Mouse (Mus musculus): ENCODE data around the gene Slc2a8. TPM values are rescaled to one million over a fixed set of nuclear protein-coding genes. Genes with fewer than 3 reads are reported as not detected.
A peak's percentile ranks its signal among the peaks of the same experiment; 100 is the strongest.

Slc2a8 gene
- polyA plus RNA-seq, 1 experiment = 20.7 TPM

DNA sequence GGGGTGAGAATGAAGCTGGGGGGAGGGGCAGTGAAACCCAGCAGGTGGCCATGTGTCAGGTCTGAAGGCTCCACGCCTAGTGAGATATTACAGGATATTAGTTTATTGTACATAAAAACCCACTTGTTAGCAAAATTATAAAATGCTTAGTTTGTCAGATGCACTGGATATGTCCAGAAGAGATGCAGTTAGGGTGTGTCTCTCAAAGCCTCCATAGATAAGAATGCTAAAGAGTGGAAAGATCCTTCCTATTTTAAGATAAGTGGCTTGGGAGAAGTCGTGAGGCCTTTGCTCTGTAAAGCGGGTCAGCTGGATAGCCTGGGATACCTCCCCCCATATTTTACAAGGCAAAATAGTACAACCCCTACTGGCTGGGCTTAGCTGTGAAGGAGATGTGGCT, 3.2 kb downstream of the Slc2a8 start:
- Histone ChIP-seq H3K4me1 (ENCODE audit: control insufficient read depth, insufficient read depth, low read length) (peaks cover 7% of the 10 kb centered on the region; the same call in 1 of the 2 replicates), H3K27ac (ENCODE audit: insufficient read depth, low read depth, low read length) (no peak overlapping the region)
- TF ChIP-seq POLR2A (IDR thresholded peaks at IDR 0.05; ENCODE audit: borderline replicate concordance, low read depth, low read length) (no peak), CTCF (IDR thresholded peaks at IDR 0.05; ENCODE audit: low read depth, low read length) (no peak)

GRCm38 (mm10) chr2:32977114-32977513, 4.8 kb downstream of the Slc2a8 start:
- Histone ChIP-seq H3K27ac (ENCODE audit: insufficient read depth, low read depth, low read length) (no peak overlapping the region), H3K4me3 (ENCODE audit: insufficient read depth, low read length) (no peak overlapping the region), H3K4me1 (ENCODE audit: control insufficient read depth, insufficient read depth, low read length) (peaks cover 3% of the 10 kb centered on the region; the same call in 1 of the 2 replicates)
- TF ChIP-seq POLR2A (IDR thresholded peaks at IDR 0.05; ENCODE audit: borderline replicate concordance, low read depth, low read length) = no peak
- TF ChIP-seq CTCF (IDR thresholded peaks at IDR 0.05; ENCODE audit: low read depth, low read length) = no peak

More for the DNA sequence above, 3.2 kb downstream of the Slc2a8 start:
- no peak overlapping the region for H3K4me3 ChIP-seq (ENCODE audit: insufficient read depth, low read length)

DNA sequence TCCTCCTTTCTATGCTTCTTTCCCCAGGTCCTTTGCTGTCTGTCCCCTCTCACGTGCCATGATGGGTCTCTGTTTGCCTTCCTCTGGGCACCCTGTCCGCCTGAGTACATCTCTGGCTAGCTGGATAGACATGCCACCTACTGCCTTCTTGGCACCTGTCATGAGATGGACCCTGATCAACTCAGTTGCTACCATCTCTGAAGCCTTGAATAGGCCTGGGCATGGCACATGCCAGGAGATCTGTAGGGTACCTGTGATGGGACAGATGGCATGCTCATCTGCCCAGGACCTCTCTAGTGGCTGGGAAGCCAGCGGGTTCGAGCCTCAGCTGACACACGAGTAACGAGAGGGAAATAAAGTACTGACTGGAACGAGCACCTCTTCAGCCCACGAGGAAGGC, 7.7 kb downstream of the Slc2a8 start:
- no peak overlapping the region for H3K4me3 ChIP-seq (ENCODE audit: insufficient read depth, low read length)
- H3K27ac ChIP-seq (ENCODE audit: insufficient read depth, low read depth, low read length) = no peak overlapping the region
- H3K4me1 ChIP-seq (ENCODE audit: control insufficient read depth, insufficient read depth, low read length) = peaks cover 13% of the 10 kb centered on the region
- TF ChIP-seq CTCF (IDR thresholded peaks at IDR 0.05; ENCODE audit: low read depth, low read length) (no peak), POLR2A (IDR thresholded peaks at IDR 0.05; ENCODE audit: borderline replicate concordance, low read depth, low read length) (no peak)

DNA sequence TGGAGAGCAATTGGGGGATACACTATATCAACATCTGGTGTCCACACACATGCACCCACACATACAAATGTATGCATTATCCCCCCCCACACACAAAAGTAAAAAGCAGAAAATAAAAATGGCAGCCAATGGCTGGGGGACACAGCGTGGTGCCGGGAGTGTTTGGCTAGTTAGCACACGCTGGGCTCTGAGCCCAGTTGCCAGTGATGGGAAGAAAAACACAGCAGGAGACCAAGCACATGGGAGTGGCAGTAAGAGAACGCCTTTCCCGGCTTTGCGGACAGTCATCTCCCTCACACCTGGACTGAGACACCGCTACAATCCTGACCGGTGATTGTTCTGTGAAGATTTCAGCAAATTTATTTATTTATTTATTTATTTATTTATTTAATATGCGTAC, 10.6 kb downstream of the Slc2a8 start:
- TF ChIP-seq POLR2A (IDR thresholded peaks at IDR 0.05; ENCODE audit: borderline replicate concordance, low read depth, low read length) (no peak), CTCF (IDR thresholded peaks at IDR 0.05; ENCODE audit: low read depth, low read length) (no peak)
- Histone ChIP-seq H3K27ac (ENCODE audit: insufficient read depth, low read depth, low read length) (no peak overlapping the region), H3K4me3 (ENCODE audit: insufficient read depth, low read length) (no peak overlapping the region), H3K4me1 (ENCODE audit: control insufficient read depth, insufficient read depth, low read length) (peaks cover 27% of the 10 kb centered on the region)

DNA sequence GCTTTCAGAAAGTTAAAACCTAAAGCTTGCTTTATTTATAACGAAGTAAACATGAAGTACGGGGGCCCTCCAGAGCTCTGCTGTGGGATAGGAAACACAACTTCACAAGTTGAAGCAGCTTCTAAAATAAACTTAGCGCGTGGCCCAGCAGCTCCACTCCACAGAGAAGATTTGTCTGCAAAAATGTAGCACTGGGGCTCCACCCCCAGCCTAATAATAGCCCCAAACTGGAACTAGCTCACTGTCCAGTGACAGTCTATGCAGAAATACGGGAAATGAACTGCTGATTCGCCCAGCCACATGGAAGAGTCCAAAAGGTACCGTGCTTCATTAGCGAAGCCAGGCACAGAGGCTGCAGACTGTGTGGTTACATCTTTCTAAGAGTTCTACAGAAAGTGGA, 12.6 kb downstream of the Slc2a8 start:
- TF ChIP-seq CTCF (IDR thresholded peaks at IDR 0.05; ENCODE audit: low read depth, low read length) (no peak), POLR2A (IDR thresholded peaks at IDR 0.05; ENCODE audit: borderline replicate concordance, low read depth, low read length) (no peak)
- H3K4me3 ChIP-seq (ENCODE audit: insufficient read depth, low read length) = peak overlapping the region; percentile 44
- H3K4me1 ChIP-seq (ENCODE audit: control insufficient read depth, insufficient read depth, low read length) = peaks cover 35% of the 10 kb centered on the region
- H3K27ac ChIP-seq (ENCODE audit: insufficient read depth, low read depth, low read length) = peak overlapping the region; percentile 97

DNA sequence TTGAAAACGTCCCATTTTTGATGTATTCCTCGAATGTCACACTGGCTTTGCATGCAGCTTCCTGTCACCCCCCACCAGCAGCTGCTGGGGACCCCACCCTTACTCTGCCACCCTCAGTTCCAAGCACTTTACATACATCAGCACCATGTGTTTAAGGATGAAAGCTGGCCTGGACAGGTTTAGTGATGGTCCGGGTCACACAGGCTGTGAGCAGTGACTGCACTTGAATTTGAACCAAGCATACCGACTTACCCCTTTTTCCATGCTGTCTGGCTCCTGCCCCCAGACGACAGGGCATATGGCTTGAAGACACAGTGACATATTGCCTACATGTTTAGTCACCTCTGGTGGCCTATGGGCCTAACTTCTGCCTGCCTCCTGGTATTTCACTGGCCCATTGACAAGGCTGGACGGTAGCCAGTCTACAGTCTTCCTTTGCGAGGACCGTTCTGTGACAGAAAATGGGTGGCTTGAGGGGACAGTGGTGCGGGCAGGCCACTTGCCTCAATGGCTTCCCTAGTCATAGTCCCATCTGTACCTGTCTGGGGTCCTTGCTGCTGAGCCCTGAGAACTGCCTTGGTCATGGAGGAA, 13.8 kb downstream of the Slc2a8 start:
- Histone ChIP-seq H3K4me3 (ENCODE audit: insufficient read depth, low read length) (peak overlapping the region; percentile 80), H3K27ac (ENCODE audit: insufficient read depth, low read depth, low read length) (peak overlapping the region; percentile 97)
- TF ChIP-seq POLR2A (IDR thresholded peaks at IDR 0.05; ENCODE audit: borderline replicate concordance, low read depth, low read length) (no peak), CTCF (IDR thresholded peaks at IDR 0.05; ENCODE audit: low read depth, low read length) (no peak)

GRCm38 (mm10) chr2:32966689-32967631, 14.9 kb downstream of the Slc2a8 start:
- H3K4me3 ChIP-seq (ENCODE audit: insufficient read depth, low read length) = peak overlapping the region; percentile 80
- peaks cover 38% of the 10 kb centered on the region for H3K4me1 ChIP-seq (ENCODE audit: control insufficient read depth, insufficient read depth, low read length)
- TF ChIP-seq POLR2A (IDR thresholded peaks at IDR 0.05; ENCODE audit: borderline replicate concordance, low read depth, low read length) = no peak
- no peak; the same call in 1 of the 2 replicates for TF ChIP-seq CTCF (IDR thresholded peaks at IDR 0.05; ENCODE audit: low read depth, low read length)
- peak overlapping the region; percentile 97 for H3K27ac ChIP-seq (ENCODE audit: insufficient read depth, low read depth, low read length)

More for the DNA sequence above, 13.8 kb downstream of the Slc2a8 start:
- H3K4me1 ChIP-seq (ENCODE audit: control insufficient read depth, insufficient read depth, low read length) = peaks cover 38% of the 10 kb centered on the region

- H3K27ac ChIP-seq (ENCODE audit: insufficient read depth, low read depth, low read length) = peak overlapping the region; percentile 97
- TF ChIP-seq CTCF (IDR thresholded peaks at IDR 0.05; ENCODE audit: low read depth, low read length) = no peak
- TF ChIP-seq POLR2A (IDR thresholded peaks at IDR 0.05; ENCODE audit: borderline replicate concordance, low read depth, low read length) = no peak
- H3K4me3 ChIP-seq (ENCODE audit: insufficient read depth, low read length) = peak overlapping the region; percentile 80
- H3K4me1 ChIP-seq (ENCODE audit: control insufficient read depth, insufficient read depth, low read length) = peaks cover 38% of the 10 kb centered on the region
Measured at GRCm38 (mm10) chr2:32966184-32966688, 15.6 kb downstream of the Slc2a8 start.

GRCm38 (mm10) chr2:32965511-32966183, 16.2 kb downstream of the Slc2a8 start:
- TF ChIP-seq POLR2A (IDR thresholded peaks at IDR 0.05; ENCODE audit: borderline replicate concordance, low read depth, low read length) (no peak), CTCF (IDR thresholded peaks at IDR 0.05; ENCODE audit: low read depth, low read length) (no peak)
- Histone ChIP-seq H3K4me1 (ENCODE audit: control insufficient read depth, insufficient read depth, low read length) (peaks cover 38% of the 10 kb centered on the region), H3K27ac (ENCODE audit: insufficient read depth, low read depth, low read length) (peak overlapping the region; percentile 97), H3K4me3 (ENCODE audit: insufficient read depth, low read length) (peak overlapping the region; percentile 80; the same call in 1 of the 2 replicates)

Data from bone marrow macrophage, adult 2 months (primary cell).